Mouse (Mus musculus) granulocyte monocyte progenitor cell, adult 5-6 weeks (primary cell): ENCODE data around the gene Heatr6. TPM values are rescaled to one million over a fixed set of nuclear protein-coding genes. Genes with fewer than 3 reads are reported as not detected.

Experiments
- ATAC-seq: replicated peaks from 2 replicates; pipeline ENCODE4 v1.8.0; 2016; ENCODE audit warnings: mild to moderate bottlenecking, moderate TSS enrichment, inconsistent platforms; ENCODE audit not compliant: poor library complexity, severe bottlenecking
- total RNA-seq, 2 experiments: library from RNA; stranded (forward) in 1 of 2; stranded (reverse) in 1 of 2; fragments of 200-712, 200-1000 nt in 1 of 2; fragments of >200 nt in 1 of 2; fragmentation: Nextera tagmentation in 1 of 2; gene quantifications; 2 replicates each; pipeline ENCODE4 v1.2.3; 2014 to 2017

Gene Heatr6
- total RNA-seq (2014; fragmentation: Nextera tagmentation) (10.4 and 30.5 TPM in 2 replicates), total RNA-seq (2017) (8.9 and 17.8 TPM in 2 replicates)

- peak; percentile 95 for ATAC-seq
Measured at GRCm38 (mm10) chr11:83753581-83754181, at the start of gene Heatr6. Gene Heatr6 (plus strand): TSS chr11:83753696.

- peak; percentile 91 for ATAC-seq
Measured at GRCm38 (mm10) chr11:83703705-83704104, 49.8 kb upstream of the Heatr6 start, which contains the start of gene Wfdc17. Gene Wfdc17 (plus strand): TSS chr11:83703991.

GRCm38 (mm10) chr11:83708715-83709114, 44.8 kb upstream of the Heatr6 start, which contains the start of gene Wfdc18:
Gene Wfdc18 (plus strand): TSS chr11:83709015.
- no peak for ATAC-seq

GRCm38 (mm10) chr11:83709683-83710082, 43.8 kb upstream of the Heatr6 start:
- no peak for ATAC-seq

GRCm38 (mm10) chr11:83712671-83713070, 40.8 kb upstream of the Heatr6 start:
- no peak for ATAC-seq

DNA sequence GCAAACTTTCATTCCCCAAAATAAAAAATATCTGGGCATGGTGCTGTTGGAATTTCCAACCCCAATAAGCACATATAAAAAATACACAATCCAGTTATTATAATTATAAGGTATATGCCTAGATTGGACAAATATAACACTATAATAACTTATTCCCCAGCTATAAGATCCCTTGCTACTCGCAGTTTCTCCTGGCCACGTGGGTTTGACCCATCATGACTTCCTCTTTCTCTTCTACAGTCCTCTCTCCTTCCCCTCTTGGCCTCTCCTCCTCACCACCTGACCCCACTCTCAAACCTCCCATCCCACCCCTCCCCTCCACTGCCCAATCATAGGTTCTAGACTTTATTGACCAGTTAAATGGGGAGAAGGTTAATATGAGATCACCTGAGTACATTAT, 39.6 kb upstream of the Heatr6 start:
- ATAC-seq, result peak; percentile 82

GRCm38 (mm10) chr11:83717042-83717665, 36.3 kb upstream of the Heatr6 start:
- peak; percentile 81 for ATAC-seq

GRCm38 (mm10) chr11:83720766-83721165, 32.7 kb upstream of the Heatr6 start:
- ATAC-seq, result no peak

GRCm38 (mm10) chr11:83728757-83729432, 24.6 kb upstream of the Heatr6 start:
- no peak for ATAC-seq

GRCm38 (mm10) chr11:83731116-83731515, 22.4 kb upstream of the Heatr6 start:
- ATAC-seq, result no peak

- ATAC-seq, result no peak; the same call in 1 of the 2 replicates
Measured at GRCm38 (mm10) chr11:83733071-83733640, 20.3 kb upstream of the Heatr6 start.

DNA sequence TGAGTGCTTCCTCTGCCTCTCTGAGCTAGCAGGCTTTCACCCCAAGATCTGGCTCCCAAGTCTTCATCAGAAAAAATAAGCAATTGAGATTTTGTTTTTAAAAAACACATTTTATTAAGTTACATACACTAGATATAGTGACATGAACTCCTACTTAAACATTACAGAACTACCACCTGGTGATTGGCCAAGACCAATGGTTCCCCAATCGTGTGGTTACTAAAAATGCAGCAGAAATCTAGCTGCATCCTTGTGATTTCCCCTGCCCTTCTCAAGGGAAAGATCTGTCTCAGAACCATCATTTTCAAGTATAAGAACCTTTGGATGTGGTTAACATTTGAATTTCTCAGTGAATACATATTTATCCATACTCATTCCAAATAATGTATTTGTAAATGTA, 19.3 kb upstream of the Heatr6 start:
- peak; percentile 55 for ATAC-seq

GRCm38 (mm10) chr11:83735881-83736280, 17.6 kb upstream of the Heatr6 start:
- ATAC-seq, result peak; percentile 38; the same call in 1 of the 2 replicates

DNA sequence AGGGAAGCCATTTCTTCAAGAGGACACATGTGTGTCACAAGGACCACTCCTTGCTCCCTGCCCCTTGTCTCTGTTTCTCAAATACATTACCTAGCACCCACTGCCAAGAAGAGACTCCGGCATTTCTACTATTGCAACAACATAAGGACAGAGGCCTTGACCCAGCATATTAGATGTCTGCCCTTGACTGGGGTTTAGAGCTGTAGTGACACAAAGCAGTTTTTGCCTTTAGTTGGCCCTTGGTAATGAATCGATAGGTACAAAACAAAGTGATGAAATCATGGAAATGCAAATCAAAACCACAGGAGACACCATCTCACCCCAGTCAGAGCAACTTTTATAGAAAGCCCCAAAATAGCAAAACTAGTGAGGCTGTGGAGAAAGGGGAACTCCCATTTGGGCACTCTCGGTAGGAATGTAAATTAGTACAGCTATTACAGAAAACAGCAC, 16.4 kb upstream of the Heatr6 start:
- peak; percentile 68 for ATAC-seq

DNA sequence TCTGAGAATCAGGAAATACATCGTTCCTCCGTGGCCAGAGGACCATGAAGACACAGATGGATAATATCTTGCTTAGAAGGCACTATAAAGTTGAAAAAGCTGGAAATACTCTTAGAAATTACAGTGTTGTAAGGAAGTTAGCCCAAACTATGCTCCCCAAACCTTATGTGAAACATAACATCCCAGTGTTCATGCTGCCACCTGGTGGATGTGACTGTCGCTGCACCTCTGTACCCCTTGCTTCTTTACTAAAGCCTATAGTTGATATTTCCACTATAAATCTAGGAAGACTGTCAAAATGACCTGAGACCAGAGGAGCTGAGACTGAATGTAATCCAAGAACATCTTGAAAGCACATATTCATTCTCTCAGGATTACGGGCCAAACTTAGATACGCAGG, 14.3 kb upstream of the Heatr6 start:
- ATAC-seq, result 0 out of 2 replicates have a peak, but pooled peaks have one; percentile 40

GRCm38 (mm10) chr11:83740443-83740991, 13.0 kb upstream of the Heatr6 start:
- no peak for ATAC-seq

DNA sequence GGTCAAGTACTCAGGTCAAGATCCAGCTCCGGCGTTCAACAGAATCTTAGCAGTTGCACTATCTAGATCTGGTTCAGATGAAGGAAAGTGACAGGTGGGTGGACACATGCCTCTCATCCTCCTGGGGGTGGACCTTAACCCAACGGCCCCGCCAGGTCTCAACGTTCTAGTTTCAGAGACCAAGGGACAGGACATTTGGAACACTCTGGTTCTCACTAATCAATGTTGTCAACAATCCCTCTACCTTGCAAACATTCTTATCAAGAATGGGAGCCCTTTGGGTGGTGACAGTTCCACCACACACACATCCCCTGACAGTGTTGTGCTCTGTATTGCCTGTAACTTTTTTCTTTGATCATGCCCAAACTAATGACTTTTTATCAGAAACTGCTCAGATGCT, 11.7 kb upstream of the Heatr6 start:
- ATAC-seq, result no peak

DNA sequence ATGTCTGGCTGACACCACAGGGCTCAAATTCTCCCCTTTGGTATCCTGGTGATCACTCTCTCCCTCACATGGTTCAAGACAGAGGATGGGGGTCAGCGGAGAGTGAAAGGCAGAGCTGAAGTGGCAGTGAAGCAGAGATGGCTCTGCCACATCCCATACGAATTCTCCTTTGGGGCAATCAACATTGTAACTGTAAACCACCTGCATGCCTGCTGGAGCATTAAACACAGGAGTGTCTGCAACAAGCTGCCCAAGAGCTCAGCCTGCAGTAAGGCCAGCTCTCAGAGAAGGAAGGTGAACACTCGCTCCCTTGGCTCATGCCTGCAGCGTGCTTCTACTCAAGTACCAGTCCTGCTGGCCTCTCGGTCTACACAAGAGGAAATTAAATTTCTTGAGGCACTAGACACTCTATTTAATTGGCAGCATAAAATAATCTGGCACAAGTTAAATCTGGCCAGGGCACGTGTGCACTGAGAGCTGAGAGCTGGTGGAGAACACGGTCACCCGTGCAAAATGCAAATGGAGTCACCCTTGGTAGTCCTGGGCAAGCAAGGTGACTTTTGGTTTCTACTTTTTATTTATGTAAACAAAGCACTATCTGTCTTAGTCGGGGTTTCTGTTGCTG, 10.7 kb upstream of the Heatr6 start:
- ATAC-seq, result no peak

- ATAC-seq, result peak; percentile 40
Measured at GRCm38 (mm10) chr11:83743525-83743924, 10.0 kb upstream of the Heatr6 start.

- ATAC-seq, result peak; percentile 13; the same call in 1 of the 2 replicates
Measured at GRCm38 (mm10) chr11:83746152-83746551, 7.3 kb upstream of the Heatr6 start.
